Mouse (Mus musculus): ENCODE data around the gene Fads3.

DNA sequence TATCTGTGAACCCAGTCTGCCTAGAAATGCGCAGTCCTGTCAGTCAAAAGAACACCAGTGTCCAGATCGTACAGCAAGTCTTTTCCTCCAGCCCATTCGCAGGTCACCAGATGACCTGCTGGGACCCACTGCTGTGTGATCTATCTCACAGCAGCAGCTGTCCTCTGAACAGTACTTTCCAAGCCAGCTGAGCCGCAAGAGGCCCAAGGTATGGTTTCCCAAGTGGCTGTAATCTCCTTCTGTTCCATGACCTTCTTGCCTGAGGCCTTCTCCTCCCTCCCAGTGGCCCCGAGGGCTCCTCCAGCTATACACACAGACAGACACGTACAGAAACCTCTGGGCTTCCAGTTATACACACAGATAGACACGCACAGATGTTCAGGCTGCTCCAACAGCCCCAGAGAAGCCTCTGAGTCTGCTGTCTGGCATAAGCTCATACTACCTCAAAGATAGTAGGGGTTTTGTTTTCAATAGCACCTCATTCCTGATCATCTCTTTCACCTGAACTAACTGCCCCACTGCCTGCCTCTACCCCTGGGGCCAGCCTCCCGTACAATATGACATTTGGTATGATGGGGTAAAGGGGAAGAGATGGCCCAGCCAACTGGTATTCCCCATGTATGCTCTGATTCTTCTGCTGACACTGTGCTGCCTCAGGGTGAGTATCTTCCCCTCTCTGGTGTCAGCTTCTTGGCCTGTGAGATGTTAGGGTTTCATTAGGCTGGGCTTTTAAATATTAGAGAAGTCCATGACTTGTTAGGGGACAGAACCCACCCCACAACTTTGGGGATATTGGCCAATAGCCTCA lies 19.6 kb downstream of the Fads3 start:
- TF ChIP-seq POLR2A (IDR thresholded peaks at IDR 0.05; ENCODE audit: borderline replicate concordance, extremely low read depth, low read depth, low read length): no peak
- no peak for TF ChIP-seq CTCF (IDR thresholded peaks at IDR 0.05; ENCODE audit: insufficient read depth, low read length)
